Mouse (Mus musculus) natural killer cell, adult 2 months (primary cell): ENCODE data around the gene Adamts16.

Experiments used
- DNase-seq, 2 experiments: peaks; one replicate each; pipeline ENCODE4 v3.0.0; 2022; ENCODE audit warnings: low spot score in 2 of 2

The Adamts16 gene

GRCm38 (mm10) chr13:70714081-70714775 lies 127.4 kb downstream of the Adamts16 start:
- DNase-seq: no peak

- DNase-seq: no peak
These were observed 128.3 kb downstream of the Adamts16 start for GRCm38 (mm10) chr13:70713331-70713730.

- no peak for DNase-seq
These were observed 134.3 kb downstream of the Adamts16 start for GRCm38 (mm10) chr13:70707158-70707854.

- DNase-seq: no peak
These were observed 138.7 kb downstream of the Adamts16 start for GRCm38 (mm10) chr13:70702904-70703303.

GRCm38 (mm10) chr13:70698812-70699387 lies 142.7 kb downstream of the Adamts16 start:
- no peak for DNase-seq

- no peak for DNase-seq
These were observed 152.1 kb downstream of the Adamts16 start for GRCm38 (mm10) chr13:70689452-70689960.

- DNase-seq: no peak
These were observed 155.8 kb downstream of the Adamts16 start for GRCm38 (mm10) chr13:70685825-70686224.

GRCm38 (mm10) chr13:70684976-70685609 lies 156.5 kb downstream of the Adamts16 start:
- DNase-seq: no peak

- DNase-seq: no peak
These were observed 160.0 kb downstream of the Adamts16 start for GRCm38 (mm10) chr13:70681411-70682183.

- DNase-seq: no peak
These were observed 161.3 kb downstream of the Adamts16 start for GRCm38 (mm10) chr13:70680316-70680715.
